Mouse (Mus musculus): ENCODE results near the gene Eri2. TPM values are rescaled to one million over a fixed set of nuclear protein-coding genes. Genes with fewer than 3 reads are reported as not detected.

Eri2 gene
- total RNA-seq, 1 experiment = 14.3 TPM

- TF ChIP-seq ZC3H11A (IDR thresholded peaks at IDR 0.05; ENCODE audit: borderline replicate concordance, low read depth, low read length) (no peak), HCFC1 (IDR thresholded peaks at IDR 0.05; ENCODE audit: borderline replicate concordance, insufficient read depth, low read length) (no peak), ZNF384 (IDR thresholded peaks at IDR 0.05; ENCODE audit: low read depth, low read length) (no peak), MAFK (IDR thresholded peaks at IDR 0.05; ENCODE audit: insufficient read depth, low read depth, low read length) (no peak), CHD2 (IDR thresholded peaks at IDR 0.05; ENCODE audit: low read depth, low read length) (no peak)
- no peak overlapping the region for H3K27ac ChIP-seq (ENCODE audit: insufficient read depth, low read depth, low read length, poor library complexity, severe bottlenecking)
- H3K9ac ChIP-seq (ENCODE audit: insufficient read depth, low read depth, low read length, poor library complexity, severe bottlenecking) = no peak overlapping the region
- DNase-seq (ENCODE audit: low read depth, low spot score) = no peak
- H3K9me3 ChIP-seq (ENCODE audit: control insufficient read depth, insufficient read depth, low read depth, low read length) = no peaks in the 10 kb centered on the region
- H3K4me1 ChIP-seq (ENCODE audit: control insufficient read depth in 2 of 2, insufficient read depth in 2 of 2, low read length in 2 of 2, poor library complexity in 1 of 2) = peaks cover 0 to 2% of the 10 kb centered on the region in 2 experiments; a peak in 2 of 4 replicates
- in situ Hi-C loops (cut with MboI; ENCODE audit: low sequenced_read_pairs in 2 of 2, unreplicated experiment in 2 of 2) = no loop called here
- H3K36me3 ChIP-seq (ENCODE audit: control insufficient read depth, insufficient read depth, low read length, poor library complexity, severe bottlenecking) = peaks cover 2% of the 10 kb centered on the region; the same call in 1 of the 2 replicates
- H3K4me3 ChIP-seq (ENCODE audit: insufficient read depth in 1 of 2, low read depth in 1 of 2, low read length in 2 of 2, poor library complexity in 1 of 2, severe bottlenecking in 1 of 2) = no peak overlapping the region
Observed at GRCm38 (mm10) chr7:119808723-119809122, 14.9 kb upstream of the Eri2 start.

GRCm38 (mm10) chr7:119807396-119807795 is 13.5 kb upstream of the Eri2 start:
- Histone ChIP-seq H3K9ac (ENCODE audit: insufficient read depth, low read depth, low read length, poor library complexity, severe bottlenecking) (no peak overlapping the region), H3K9me3 (ENCODE audit: control insufficient read depth, insufficient read depth, low read depth, low read length) (no peaks in the 10 kb centered on the region), H3K4me3 (ENCODE audit: insufficient read depth in 1 of 2, low read depth in 1 of 2, low read length in 2 of 2, poor library complexity in 1 of 2, severe bottlenecking in 1 of 2) (no peak overlapping the region), H3K36me3 (ENCODE audit: control insufficient read depth, insufficient read depth, low read length, poor library complexity, severe bottlenecking) (peaks cover 2% of the 10 kb centered on the region; the same call in 1 of the 2 replicates), H3K27ac (ENCODE audit: insufficient read depth, low read depth, low read length, poor library complexity, severe bottlenecking) (no peak overlapping the region), H3K4me1 (ENCODE audit: control insufficient read depth in 2 of 2, insufficient read depth in 2 of 2, low read length in 2 of 2, poor library complexity in 1 of 2) (peaks cover 0 to 2% of the 10 kb centered on the region in 2 experiments; a peak in 2 of 4 replicates)
- DNase-seq (ENCODE audit: low read depth, low spot score) = no peak
- in situ Hi-C loops (cut with MboI; ENCODE audit: low sequenced_read_pairs in 2 of 2, unreplicated experiment in 2 of 2) = no loop called here
- TF ChIP-seq ZC3H11A (IDR thresholded peaks at IDR 0.05; ENCODE audit: borderline replicate concordance, low read depth, low read length) (no peak), CHD2 (IDR thresholded peaks at IDR 0.05; ENCODE audit: low read depth, low read length) (no peak), HCFC1 (IDR thresholded peaks at IDR 0.05; ENCODE audit: borderline replicate concordance, insufficient read depth, low read length) (no peak), ZNF384 (IDR thresholded peaks at IDR 0.05; ENCODE audit: low read depth, low read length) (no peak), MAFK (IDR thresholded peaks at IDR 0.05; ENCODE audit: insufficient read depth, low read depth, low read length) (no peak)

- DNase-seq (ENCODE audit: low read depth, low spot score) = no peak
- TF ChIP-seq ZC3H11A (IDR thresholded peaks at IDR 0.05; ENCODE audit: borderline replicate concordance, low read depth, low read length) = no peak
- no peak for TF ChIP-seq MAFK (IDR thresholded peaks at IDR 0.05; ENCODE audit: insufficient read depth, low read depth, low read length)
- no peak for TF ChIP-seq CHD2 (IDR thresholded peaks at IDR 0.05; ENCODE audit: low read depth, low read length)
- TF ChIP-seq ZNF384 (IDR thresholded peaks at IDR 0.05; ENCODE audit: low read depth, low read length) = no peak
- no peak for TF ChIP-seq HCFC1 (IDR thresholded peaks at IDR 0.05; ENCODE audit: borderline replicate concordance, insufficient read depth, low read length)
- no peaks in the 10 kb centered on the region for H3K4me1 ChIP-seq (ENCODE audit: control insufficient read depth in 2 of 2, insufficient read depth in 2 of 2, low read length in 2 of 2, poor library complexity in 1 of 2)
- H3K36me3 ChIP-seq (ENCODE audit: control insufficient read depth, insufficient read depth, low read length, poor library complexity, severe bottlenecking) = peaks cover 2% of the 10 kb centered on the region; the same call in 1 of the 2 replicates
- H3K4me3 ChIP-seq (ENCODE audit: insufficient read depth in 1 of 2, low read depth in 1 of 2, low read length in 2 of 2, poor library complexity in 1 of 2, severe bottlenecking in 1 of 2) = no peak overlapping the region
- H3K27ac ChIP-seq (ENCODE audit: insufficient read depth, low read depth, low read length, poor library complexity, severe bottlenecking) = no peak overlapping the region
- H3K9ac ChIP-seq (ENCODE audit: insufficient read depth, low read depth, low read length, poor library complexity, severe bottlenecking) = no peak overlapping the region
- H3K9me3 ChIP-seq (ENCODE audit: control insufficient read depth, insufficient read depth, low read depth, low read length) = no peaks in the 10 kb centered on the region
- in situ Hi-C loops (cut with MboI; ENCODE audit: low sequenced_read_pairs in 2 of 2, unreplicated experiment in 2 of 2) = no loop called here
Observed at GRCm38 (mm10) chr7:119800991-119801390, 7.1 kb upstream of the Eri2 start.

GRCm38 (mm10) chr7:119800488-119800887 is 6.6 kb upstream of the Eri2 start:
- DNase-seq (ENCODE audit: low read depth, low spot score) = no peak
- Histone ChIP-seq H3K4me1 (ENCODE audit: control insufficient read depth in 2 of 2, insufficient read depth in 2 of 2, low read length in 2 of 2, poor library complexity in 1 of 2) (no peaks in the 10 kb centered on the region), H3K4me3 (ENCODE audit: insufficient read depth in 1 of 2, low read depth in 1 of 2, low read length in 2 of 2, poor library complexity in 1 of 2, severe bottlenecking in 1 of 2) (no peak overlapping the region), H3K9ac (ENCODE audit: insufficient read depth, low read depth, low read length, poor library complexity, severe bottlenecking) (no peak overlapping the region), H3K27ac (ENCODE audit: insufficient read depth, low read depth, low read length, poor library complexity, severe bottlenecking) (no peak overlapping the region), H3K9me3 (ENCODE audit: control insufficient read depth, insufficient read depth, low read depth, low read length) (no peaks in the 10 kb centered on the region), H3K36me3 (ENCODE audit: control insufficient read depth, insufficient read depth, low read length, poor library complexity, severe bottlenecking) (peaks cover under 1% of the 10 kb centered on the region; the same call in 1 of the 2 replicates)
- in situ Hi-C loops (cut with MboI; ENCODE audit: low sequenced_read_pairs in 2 of 2, unreplicated experiment in 2 of 2) = no loop called here
- TF ChIP-seq HCFC1 (IDR thresholded peaks at IDR 0.05; ENCODE audit: borderline replicate concordance, insufficient read depth, low read length) = no peak
- TF ChIP-seq MAFK (IDR thresholded peaks at IDR 0.05; ENCODE audit: insufficient read depth, low read depth, low read length) = no peak
- no peak for TF ChIP-seq ZC3H11A (IDR thresholded peaks at IDR 0.05; ENCODE audit: borderline replicate concordance, low read depth, low read length)

- in situ Hi-C loops (cut with MboI; ENCODE audit: low sequenced_read_pairs in 2 of 2, unreplicated experiment in 2 of 2) = no loop called here
- DNase-seq (ENCODE audit: low read depth, low spot score) = no peak
- Histone ChIP-seq H3K4me3 (ENCODE audit: insufficient read depth in 1 of 2, low read depth in 1 of 2, low read length in 2 of 2, poor library complexity in 1 of 2, severe bottlenecking in 1 of 2) (no peak overlapping the region), H3K36me3 (ENCODE audit: control insufficient read depth, insufficient read depth, low read length, poor library complexity, severe bottlenecking) (no peaks in the 10 kb centered on the region; the same call in none of the 2 replicates), H3K27ac (ENCODE audit: insufficient read depth, low read depth, low read length, poor library complexity, severe bottlenecking) (no peak overlapping the region), H3K9ac (ENCODE audit: insufficient read depth, low read depth, low read length, poor library complexity, severe bottlenecking) (no peak overlapping the region), H3K4me1 (ENCODE audit: control insufficient read depth in 2 of 2, insufficient read depth in 2 of 2, low read length in 2 of 2, poor library complexity in 1 of 2) (no peaks in the 10 kb centered on the region), H3K9me3 (ENCODE audit: control insufficient read depth, insufficient read depth, low read depth, low read length) (no peaks in the 10 kb centered on the region)
- no peak for TF ChIP-seq CHD2 (IDR thresholded peaks at IDR 0.05; ENCODE audit: low read depth, low read length)
- TF ChIP-seq MAFK (IDR thresholded peaks at IDR 0.05; ENCODE audit: insufficient read depth, low read depth, low read length) = no peak
Observed at GRCm38 (mm10) chr7:119795311-119795710, 1.5 kb upstream of the Eri2 start.

Data from ES-E14 (cell line).